Mouse (Mus musculus): ENCODE results near the gene Ice2. TPM values are rescaled to one million over a fixed set of nuclear protein-coding genes. Genes with fewer than 3 reads are reported as not detected.

Gene Ice2
- total and polyA plus RNA-seq, 3 experiments: 0.99 to 44.9 (median 29.1) TPM

- H3K4me1 ChIP-seq (ENCODE audit: insufficient read depth, low read depth, low read length): 0 out of 2 replicates have a peak, but pooled peaks cover 2% of the 10 kb centered on the region
- peaks cover 18% of the 10 kb centered on the region; the same call in 1 of the 2 replicates for H3K27me3 ChIP-seq (ENCODE audit: insufficient read depth, low read length)
- no peaks in the 10 kb centered on the region for H3K36me3 ChIP-seq (replicated peaks)
- ATAC-seq (ENCODE audit: extremely low read depth, insufficient number of reproducible peaks, low FRiP score, poor library complexity, severe bottlenecking) (no peak), DNase-seq (ENCODE audit: low spot score) (no peak)
- no peak overlapping the region for H3K4me3 ChIP-seq (ENCODE audit: low read depth, low read length)
- no peaks in the 10 kb centered on the region for H3K9me3 ChIP-seq (replicated peaks)
- TF ChIP-seq GATA2 (IDR thresholded peaks at IDR 0.05; ENCODE audit: borderline replicate concordance, low read depth, low read length) (no peak), TAL1 (conservative IDR thresholded peaks at IDR 0.05; ENCODE audit: low read depth, low read length) (no peak), GATA1 (IDR thresholded peaks at IDR 0.05; ENCODE audit: borderline replicate concordance, low read length) (no peak), CTCF (IDR thresholded peaks at IDR 0.05; ENCODE audit: low read depth, low read length) (no peak), POLR2AphosphoS5 (IDR thresholded peaks at IDR 0.05; ENCODE audit: insufficient replicate concordance, low read depth, low read length) (no peak)
Measured at GRCm38 (mm10) chr9:69362766-69363165, 34.9 kb upstream of the Ice2 start.

GRCm38 (mm10) chr9:69364117-69364516 lies 33.6 kb upstream of the Ice2 start:
- Histone ChIP-seq H3K9me3 (replicated peaks) (no peaks in the 10 kb centered on the region), H3K4me3 (ENCODE audit: low read depth, low read length) (peak overlapping the region; percentile 8; the same call in 1 of the 2 replicates), H3K4me1 (ENCODE audit: insufficient read depth, low read depth, low read length) (no peaks in the 10 kb centered on the region), H3K27me3 (ENCODE audit: insufficient read depth, low read length) (peaks cover 10% of the 10 kb centered on the region; the same call in 1 of the 2 replicates), H3K36me3 (replicated peaks) (no peaks in the 10 kb centered on the region)
- no peak for DNase-seq (ENCODE audit: low spot score)
- TF ChIP-seq GATA2 (IDR thresholded peaks at IDR 0.05; ENCODE audit: borderline replicate concordance, low read depth, low read length) (no peak), POLR2AphosphoS5 (IDR thresholded peaks at IDR 0.05; ENCODE audit: insufficient replicate concordance, low read depth, low read length) (no peak), CTCF (IDR thresholded peaks at IDR 0.05; ENCODE audit: low read depth, low read length) (no peak), GATA1 (IDR thresholded peaks at IDR 0.05; ENCODE audit: borderline replicate concordance, low read length) (no peak), TAL1 (conservative IDR thresholded peaks at IDR 0.05; ENCODE audit: low read depth, low read length) (no peak)
- ATAC-seq (ENCODE audit: extremely low read depth, insufficient number of reproducible peaks, low FRiP score, poor library complexity, severe bottlenecking): no peak

- H3K27me3 ChIP-seq (ENCODE audit: insufficient read depth, low read length): peaks cover 13% of the 10 kb centered on the region
- H3K9me3 ChIP-seq (replicated peaks): no peaks in the 10 kb centered on the region
- no peak for TF ChIP-seq GATA1 (IDR thresholded peaks at IDR 0.05; ENCODE audit: borderline replicate concordance, low read length)
- TF ChIP-seq POLR2AphosphoS5 (IDR thresholded peaks at IDR 0.05; ENCODE audit: insufficient replicate concordance, low read depth, low read length): no peak
- TF ChIP-seq GATA2 (IDR thresholded peaks at IDR 0.05; ENCODE audit: borderline replicate concordance, low read depth, low read length): no peak
- TF ChIP-seq CTCF (IDR thresholded peaks at IDR 0.05; ENCODE audit: low read depth, low read length): no peak
- no peak for TF ChIP-seq TAL1 (conservative IDR thresholded peaks at IDR 0.05; ENCODE audit: low read depth, low read length)
- no peak for ATAC-seq (ENCODE audit: extremely low read depth, insufficient number of reproducible peaks, low FRiP score, poor library complexity, severe bottlenecking)
- DNase-seq (ENCODE audit: low spot score): no peak
- no peak overlapping the region for H3K4me3 ChIP-seq (ENCODE audit: low read depth, low read length)
- no peaks in the 10 kb centered on the region for H3K4me1 ChIP-seq (ENCODE audit: insufficient read depth, low read depth, low read length)
- H3K36me3 ChIP-seq (replicated peaks): no peaks in the 10 kb centered on the region
Measured at GRCm38 (mm10) chr9:69367055-69367454, 30.7 kb upstream of the Ice2 start.

DNA sequence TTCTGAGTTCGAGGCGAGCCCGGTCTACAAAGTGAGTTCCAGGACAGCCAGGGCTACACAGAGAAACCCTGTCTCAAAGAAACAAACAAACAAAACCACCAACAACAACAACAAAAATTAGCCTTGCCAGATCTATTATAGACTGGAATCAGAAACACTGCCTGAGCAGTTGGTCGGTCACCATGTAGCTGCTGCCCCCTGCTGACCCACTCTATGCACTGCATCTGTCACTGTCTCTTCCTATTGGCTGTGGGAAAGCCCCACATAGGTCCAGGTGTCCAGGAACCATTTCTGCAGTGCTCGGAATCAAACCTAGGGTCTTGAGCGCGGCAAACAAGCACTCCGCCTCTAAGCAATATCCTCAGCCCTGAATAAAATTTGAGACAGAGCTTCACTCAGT lies 29.6 kb upstream of the Ice2 start:
- TF ChIP-seq CTCF (IDR thresholded peaks at IDR 0.05; ENCODE audit: low read depth, low read length): peak; percentile 55
- TF ChIP-seq GATA2 (IDR thresholded peaks at IDR 0.05; ENCODE audit: borderline replicate concordance, low read depth, low read length): no peak
- Histone ChIP-seq H3K4me1 (ENCODE audit: insufficient read depth, low read depth, low read length) (no peaks in the 10 kb centered on the region), H3K9me3 (replicated peaks) (no peaks in the 10 kb centered on the region), H3K4me3 (ENCODE audit: low read depth, low read length) (no peak overlapping the region), H3K27me3 (ENCODE audit: insufficient read depth, low read length) (peaks cover 16% of the 10 kb centered on the region), H3K36me3 (replicated peaks) (no peaks in the 10 kb centered on the region)
- DNase-seq (ENCODE audit: low spot score): peak; percentile 8
- no peak for ATAC-seq (ENCODE audit: extremely low read depth, insufficient number of reproducible peaks, low FRiP score, poor library complexity, severe bottlenecking)

- ATAC-seq (ENCODE audit: extremely low read depth, insufficient number of reproducible peaks, low FRiP score, poor library complexity, severe bottlenecking): no peak
- TF ChIP-seq GATA2 (IDR thresholded peaks at IDR 0.05; ENCODE audit: borderline replicate concordance, low read depth, low read length): no peak
- no peak for TF ChIP-seq CTCF (IDR thresholded peaks at IDR 0.05; ENCODE audit: low read depth, low read length)
- no peak for TF ChIP-seq POLR2AphosphoS5 (IDR thresholded peaks at IDR 0.05; ENCODE audit: insufficient replicate concordance, low read depth, low read length)
- TF ChIP-seq TAL1 (conservative IDR thresholded peaks at IDR 0.05; ENCODE audit: low read depth, low read length): no peak
- TF ChIP-seq GATA1 (IDR thresholded peaks at IDR 0.05; ENCODE audit: borderline replicate concordance, low read length): no peak
- no peak for DNase-seq (ENCODE audit: low spot score)
Measured at GRCm38 (mm10) chr9:69371046-69371724, 26.5 kb upstream of the Ice2 start.

DNA sequence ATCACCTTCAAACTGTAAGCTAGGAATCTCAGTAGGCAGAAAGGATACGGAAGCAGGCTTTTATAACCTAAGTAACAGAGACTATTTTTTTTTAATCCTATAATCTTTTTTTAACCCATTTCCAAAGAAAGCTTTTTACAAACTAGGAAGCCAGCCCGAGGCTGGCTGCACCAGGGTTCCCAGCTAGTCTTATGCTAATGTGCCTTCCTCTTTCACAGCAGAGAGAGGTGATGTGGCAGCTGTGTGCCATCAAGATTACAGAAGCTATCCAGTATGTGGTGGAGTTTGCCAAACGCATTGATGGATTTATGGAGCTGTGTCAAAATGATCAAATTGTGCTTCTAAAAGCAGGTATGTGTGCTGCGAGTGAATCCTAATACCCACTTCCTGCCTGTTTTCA lies 24.8 kb upstream of the Ice2 start:
- ATAC-seq (ENCODE audit: extremely low read depth, insufficient number of reproducible peaks, low FRiP score, poor library complexity, severe bottlenecking) (no peak), DNase-seq (ENCODE audit: low spot score) (no peak)
- Histone ChIP-seq H3K4me1 (ENCODE audit: insufficient read depth, low read depth, low read length) (no peaks in the 10 kb centered on the region), H3K36me3 (replicated peaks) (no peaks in the 10 kb centered on the region), H3K9me3 (replicated peaks) (no peaks in the 10 kb centered on the region), H3K27me3 (ENCODE audit: insufficient read depth, low read length) (peaks cover 16% of the 10 kb centered on the region; the same call in 1 of the 2 replicates), H3K4me3 (ENCODE audit: low read depth, low read length) (no peak overlapping the region)
- TF ChIP-seq POLR2AphosphoS5 (IDR thresholded peaks at IDR 0.05; ENCODE audit: insufficient replicate concordance, low read depth, low read length) (no peak), GATA1 (IDR thresholded peaks at IDR 0.05; ENCODE audit: borderline replicate concordance, low read length) (no peak), CTCF (IDR thresholded peaks at IDR 0.05; ENCODE audit: low read depth, low read length) (no peak), TAL1 (conservative IDR thresholded peaks at IDR 0.05; ENCODE audit: low read depth, low read length) (no peak), GATA2 (IDR thresholded peaks at IDR 0.05; ENCODE audit: borderline replicate concordance, low read depth, low read length) (no peak)

More at GRCm38 (mm10) chr9:69371046-69371724, 26.5 kb upstream of the Ice2 start:
- Histone ChIP-seq H3K36me3 (replicated peaks) (no peaks in the 10 kb centered on the region), H3K9me3 (replicated peaks) (no peaks in the 10 kb centered on the region), H3K27me3 (ENCODE audit: insufficient read depth, low read length) (peaks cover 18% of the 10 kb centered on the region; the same call in 1 of the 2 replicates), H3K4me3 (ENCODE audit: low read depth, low read length) (no peak overlapping the region), H3K4me1 (ENCODE audit: insufficient read depth, low read depth, low read length) (no peaks in the 10 kb centered on the region)
